Mouse (Mus musculus): ENCODE data around the gene Hoxa3.

DNA sequence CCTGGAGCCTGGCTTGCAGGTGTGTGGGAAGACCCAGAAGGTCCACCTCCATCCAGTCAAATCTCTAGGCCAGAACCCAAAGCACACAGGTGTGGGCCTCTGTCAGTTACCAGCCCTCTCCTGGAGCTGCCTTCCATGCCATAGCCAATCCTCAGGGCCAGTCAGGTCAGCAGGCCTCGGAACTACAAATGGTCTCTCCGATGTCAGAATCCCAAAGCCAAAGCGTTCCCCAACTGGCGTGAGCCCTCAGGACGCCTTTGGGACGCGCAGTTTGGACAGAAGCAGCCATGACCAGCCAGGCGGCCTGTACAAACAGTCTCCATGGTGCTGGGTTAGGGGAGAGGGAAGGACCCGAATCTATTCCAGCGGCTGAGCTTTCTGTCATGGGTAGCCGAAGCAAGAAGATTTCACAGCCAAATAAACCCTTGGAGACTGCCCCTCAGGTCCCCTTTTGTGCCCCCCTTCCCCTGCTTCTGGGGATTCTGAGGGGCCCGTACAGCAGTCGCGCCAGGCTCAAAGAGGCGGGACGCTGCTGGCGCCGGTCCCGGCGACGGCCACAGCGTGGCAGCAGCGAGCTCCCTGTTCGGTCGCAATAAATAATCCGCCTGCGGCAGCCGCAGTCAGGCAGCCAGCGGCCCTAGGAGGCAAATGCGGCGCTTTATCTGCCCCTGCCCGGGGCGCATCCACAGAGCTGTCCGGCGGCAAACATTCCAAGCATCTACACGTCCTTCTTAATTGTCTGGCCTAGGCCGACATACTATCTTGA lies 1.8 kb downstream of the Hoxa3 start:
- TF ChIP-seq CTCF (IDR thresholded peaks at IDR 0.05; ENCODE audit: borderline replicate concordance, control insufficient read depth, extremely low read depth, insufficient read depth, low read length, poor library complexity) (peak; percentile 82; the same call in 1 of the 2 replicates), POLR2A (IDR thresholded peaks at IDR 0.05; ENCODE audit: control insufficient read depth, extremely low read depth, insufficient read depth, low read length, poor library complexity) (no peak)
